Mouse (Mus musculus) heart, embryonic 10.5 days (tissue): ENCODE measurements around the gene Nipal3. TPM values are rescaled to one million over a fixed set of nuclear protein-coding genes. Genes with fewer than 3 reads are reported as not detected.
A peak's percentile ranks its signal among the peaks of the same experiment; 100 is the strongest.

Source experiments
- DNase-seq: peaks from one replicate; pipeline ENCODE4 v3.0.0-alpha.2; 2017; ENCODE audit warnings: low spot score
- H3K27ac ChIP-seq: fragments of 300-500 bp; sonication (generic); 2 replicates; pipeline ENCODE4 v1.5.1; 2016; ENCODE audit warnings: mild to moderate bottlenecking
- H3K27me3 ChIP-seq: fragments of 300-500 bp; sonication (generic); 2 replicates; pipeline ENCODE4 v1.6.1; 2016; ENCODE audit warnings: mild to moderate bottlenecking; ENCODE audit not compliant: poor library complexity, insufficient read depth, severe bottlenecking
- H3K36me3 ChIP-seq: fragments of 300-500 bp; sonication (generic); 2 replicates; pipeline ENCODE4 v1.6.1; 2016; ENCODE audit warnings: mild to moderate bottlenecking, moderate library complexity
- H3K4me1 ChIP-seq: fragments of 300-500 bp; sonication (generic); 2 replicates; pipeline ENCODE4 v1.6.1; 2016; ENCODE audit warnings: mild to moderate bottlenecking
- H3K4me3 ChIP-seq: fragments of 300-500 bp; sonication (generic); 2 replicates; pipeline ENCODE4 v1.5.1; 2016; ENCODE audit warnings: mild to moderate bottlenecking, moderate library complexity
- H3K9me3 ChIP-seq: fragments of 300-500 bp; sonication (generic); 2 replicates; pipeline ENCODE4 v1.6.1; 2016; ENCODE audit warnings: mild to moderate bottlenecking, moderate library complexity
- WGBS: fragments of 180-500 bp; shearing (Covaris S2); methylation state at CpG from one replicate; pipeline ENCODE4 v1.1.7; 2016; 5-methylcytosine and 5-hydroxymethylcytosine counted together
- polyA plus RNA-seq: library from polyadenylated mRNA; unstranded; fragments of >200 nt; fragmentation: Nextera tagmentation; extraction: Ambion mirVana; gene quantifications from 2 replicates; pipeline ENCODE4 v1.2.1, GENCODE M21; 2016

Gene Nipal3
- polyA plus RNA-seq, 1 experiment from 2014 or later: 2.0 TPM

DNA sequence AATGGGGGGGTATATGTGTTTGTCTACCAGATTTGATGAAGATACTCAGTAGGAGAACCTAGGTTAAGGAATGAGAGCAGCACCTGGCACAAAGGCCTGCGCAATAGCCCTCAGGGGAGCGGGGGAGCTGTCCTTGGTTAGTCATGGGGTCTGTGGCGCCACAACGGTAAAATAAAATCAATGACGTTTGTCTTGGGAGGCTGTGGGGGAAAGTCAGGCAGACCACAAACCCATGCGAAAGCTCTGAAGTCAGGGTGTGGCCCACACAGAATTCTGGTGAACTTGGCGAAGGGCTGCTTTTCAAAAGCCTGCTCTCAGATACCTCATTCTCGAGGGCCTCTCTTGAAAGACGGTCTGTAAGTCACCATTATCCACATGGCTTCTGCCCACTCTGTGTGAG, 25.6 kb upstream of the Nipal3 start:
- Histone ChIP-seq H3K9me3 (no peaks in the 10 kb centered on the region), H3K36me3 (no peaks in the 10 kb centered on the region), H3K4me1 (peaks cover 7% of the 10 kb centered on the region; the same call in 1 of the 2 replicates), H3K27me3 (peaks cover 27% of the 10 kb centered on the region; the same call in 1 of the 2 replicates), H3K4me3 (no peak overlapping the region), H3K27ac (no peak overlapping the region)
- DNase-seq: no peak
- 78% methylated on average over 9 of the region's 9 CpGs for WGBS

DNA sequence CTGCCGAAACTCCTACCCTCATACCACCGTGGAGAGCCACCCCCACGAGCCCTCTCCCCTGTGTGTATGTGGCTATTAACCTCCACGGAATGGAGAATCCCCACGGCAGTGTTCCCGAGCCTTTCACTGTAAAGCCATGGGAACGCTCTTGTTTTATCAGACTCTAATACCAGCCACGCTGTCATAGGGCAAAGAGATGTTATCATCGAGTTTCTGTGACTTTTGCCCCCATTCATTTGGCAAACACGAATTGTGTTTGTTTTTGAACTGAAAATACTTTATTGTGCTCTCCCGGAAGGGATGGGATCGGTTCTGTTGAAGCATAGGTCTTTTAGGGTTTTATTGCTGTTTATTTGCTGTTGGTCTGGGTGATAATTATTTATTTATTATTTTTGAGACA, 23.3 kb upstream of the Nipal3 start:
- peaks cover 21% of the 10 kb centered on the region; the same call in 1 of the 2 replicates for H3K27me3 ChIP-seq
- H3K4me1 ChIP-seq: peaks cover 12% of the 10 kb centered on the region; the same call in 1 of the 2 replicates
- no peak overlapping the region for H3K27ac ChIP-seq
- no peaks in the 10 kb centered on the region for H3K36me3 ChIP-seq
- H3K4me3 ChIP-seq: no peak overlapping the region
- H3K9me3 ChIP-seq: no peaks in the 10 kb centered on the region
- DNase-seq: no peak
- WGBS: 86% methylated on average over 12 of the region's 12 CpGs

DNA sequence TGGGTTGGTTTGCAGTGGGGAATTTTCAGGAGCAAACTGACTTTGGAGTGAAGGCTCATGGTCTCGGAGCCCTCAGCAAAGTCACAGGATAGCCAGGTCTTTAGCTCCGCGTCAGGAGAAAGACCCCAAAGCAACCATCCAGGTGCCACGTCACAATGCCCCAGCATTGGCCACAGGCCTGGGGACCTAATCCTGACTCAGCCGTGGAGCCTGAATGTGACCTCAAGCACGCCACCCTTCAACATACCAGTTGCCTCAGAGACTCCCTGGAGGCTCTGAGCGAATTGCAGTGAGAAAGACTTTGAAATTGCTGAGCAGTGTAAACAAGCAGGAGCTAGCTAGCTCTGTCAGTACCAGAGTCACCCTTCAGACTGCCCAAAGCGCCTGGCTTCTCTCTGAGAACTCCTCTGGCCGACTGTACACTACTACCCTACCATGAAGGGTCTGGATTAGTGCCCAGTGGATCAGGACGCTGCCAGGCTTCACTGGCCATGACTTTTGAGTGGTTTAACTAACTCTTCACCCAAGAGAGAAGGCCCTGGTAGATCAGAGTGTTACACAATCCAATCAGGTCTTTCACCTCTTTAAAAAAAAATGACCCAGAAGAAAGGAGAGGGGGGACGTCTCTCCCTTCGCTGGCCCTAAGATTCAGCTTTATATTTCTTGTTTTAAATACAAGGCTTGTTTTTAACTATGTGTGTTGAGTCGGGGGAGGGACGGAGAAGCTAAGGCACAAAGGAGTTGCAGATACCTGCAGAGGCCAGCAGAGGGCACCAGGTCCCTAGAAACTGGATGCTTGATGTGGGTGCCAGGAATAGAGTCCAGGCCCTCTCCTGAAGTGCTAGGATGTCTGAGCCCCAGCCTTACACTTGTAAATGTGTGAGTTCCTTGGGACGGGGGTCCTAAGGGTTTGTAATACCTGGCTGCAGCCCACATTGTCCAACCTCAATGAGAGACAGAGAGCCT, 21.8 kb upstream of the Nipal3 start:
- Histone ChIP-seq H3K9me3 (no peaks in the 10 kb centered on the region), H3K27me3 (peaks cover 24% of the 10 kb centered on the region; the same call in 1 of the 2 replicates), H3K4me3 (no peak overlapping the region), H3K36me3 (no peaks in the 10 kb centered on the region), H3K27ac (no peak overlapping the region), H3K4me1 (peaks cover 12% of the 10 kb centered on the region; the same call in 1 of the 2 replicates)
- WGBS: 50% methylated on average over 15 of the region's 15 CpGs
- DNase-seq: peak; percentile 61

DNA sequence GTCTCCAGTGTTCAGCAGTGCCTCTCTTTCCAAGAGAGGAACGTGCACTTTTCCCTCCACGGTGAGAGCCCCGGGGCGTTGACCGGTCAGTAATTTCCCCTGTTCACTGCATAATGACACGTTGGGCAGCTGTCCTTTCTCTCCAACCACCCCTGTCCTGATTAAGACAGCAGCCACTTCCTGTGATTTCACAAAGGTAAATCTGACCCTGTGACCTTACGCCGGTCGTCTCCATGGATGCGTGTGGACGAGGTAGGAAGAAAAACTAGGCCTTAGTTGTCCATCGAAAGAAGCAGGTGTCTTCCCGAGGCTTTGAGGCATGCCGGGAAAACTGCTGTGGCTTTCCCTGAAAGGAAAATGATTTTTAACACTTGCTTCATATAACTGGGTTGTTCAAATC, 20.1 kb upstream of the Nipal3 start:
- Histone ChIP-seq H3K36me3 (no peaks in the 10 kb centered on the region), H3K27me3 (peaks cover 37% of the 10 kb centered on the region; the same call in 1 of the 2 replicates), H3K9me3 (no peaks in the 10 kb centered on the region), H3K4me3 (no peak overlapping the region), H3K4me1 (peaks cover 12% of the 10 kb centered on the region; the same call in 1 of the 2 replicates), H3K27ac (no peak overlapping the region; the same call in 1 of the 2 replicates)
- WGBS: 64% methylated on average over 14 of the region's 14 CpGs
- no peak for DNase-seq

DNA sequence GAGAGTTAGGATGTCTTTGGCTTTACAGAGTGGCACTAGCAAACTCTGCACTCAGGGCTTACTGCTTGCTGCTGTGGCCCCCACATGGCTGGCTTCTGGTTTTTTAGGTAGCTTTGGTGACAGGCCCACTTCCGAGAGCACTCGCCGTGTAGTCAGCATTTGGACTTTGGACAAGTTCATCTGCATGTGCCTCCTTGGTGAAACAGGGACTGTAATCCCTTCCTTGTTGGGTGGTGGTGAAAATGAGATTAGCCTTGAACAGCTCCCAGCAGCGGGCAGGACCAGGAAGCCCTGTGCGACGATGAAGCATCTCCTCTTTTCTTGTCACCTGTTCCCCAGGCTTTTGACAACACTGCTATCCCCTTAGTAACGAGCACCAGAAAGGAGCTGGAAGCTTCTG, 19.0 kb upstream of the Nipal3 start:
- WGBS: 75% methylated on average over 7 of the region's 7 CpGs
- Histone ChIP-seq H3K4me3 (no peak overlapping the region), H3K27ac (no peak overlapping the region), H3K36me3 (no peaks in the 10 kb centered on the region), H3K4me1 (peaks cover 12% of the 10 kb centered on the region; the same call in 1 of the 2 replicates), H3K27me3 (peaks cover 43% of the 10 kb centered on the region; the same call in 1 of the 2 replicates), H3K9me3 (no peaks in the 10 kb centered on the region)
- DNase-seq: no peak

DNA sequence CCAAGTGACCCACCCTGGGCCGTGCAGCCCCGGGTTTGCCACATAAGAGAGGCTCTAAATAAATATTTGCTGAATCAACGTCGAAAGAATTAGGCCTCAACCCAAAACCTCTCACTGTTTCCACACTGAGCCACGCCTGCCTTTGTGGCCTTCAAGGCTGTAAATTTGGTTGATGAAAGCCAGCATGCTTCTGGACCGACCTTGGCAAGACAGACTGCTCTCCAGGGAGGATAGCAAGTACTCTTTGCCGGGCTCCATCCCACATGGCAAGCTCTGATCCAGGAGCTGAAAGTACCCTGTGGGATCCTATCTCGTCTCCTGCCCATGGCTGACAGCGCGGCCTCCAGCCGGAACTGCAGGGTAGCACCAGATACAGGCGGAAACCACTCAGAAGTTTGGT, 14.7 kb upstream of the Nipal3 start:
- Histone ChIP-seq H3K4me1 (peaks cover 18% of the 10 kb centered on the region), H3K36me3 (no peaks in the 10 kb centered on the region), H3K4me3 (no peak overlapping the region), H3K27me3 (peaks cover 39% of the 10 kb centered on the region; the same call in 1 of the 2 replicates), H3K9me3 (no peaks in the 10 kb centered on the region), H3K27ac (no peak overlapping the region)
- 56% methylated on average over 12 of the region's 12 CpGs for WGBS
- no peak for DNase-seq

DNA sequence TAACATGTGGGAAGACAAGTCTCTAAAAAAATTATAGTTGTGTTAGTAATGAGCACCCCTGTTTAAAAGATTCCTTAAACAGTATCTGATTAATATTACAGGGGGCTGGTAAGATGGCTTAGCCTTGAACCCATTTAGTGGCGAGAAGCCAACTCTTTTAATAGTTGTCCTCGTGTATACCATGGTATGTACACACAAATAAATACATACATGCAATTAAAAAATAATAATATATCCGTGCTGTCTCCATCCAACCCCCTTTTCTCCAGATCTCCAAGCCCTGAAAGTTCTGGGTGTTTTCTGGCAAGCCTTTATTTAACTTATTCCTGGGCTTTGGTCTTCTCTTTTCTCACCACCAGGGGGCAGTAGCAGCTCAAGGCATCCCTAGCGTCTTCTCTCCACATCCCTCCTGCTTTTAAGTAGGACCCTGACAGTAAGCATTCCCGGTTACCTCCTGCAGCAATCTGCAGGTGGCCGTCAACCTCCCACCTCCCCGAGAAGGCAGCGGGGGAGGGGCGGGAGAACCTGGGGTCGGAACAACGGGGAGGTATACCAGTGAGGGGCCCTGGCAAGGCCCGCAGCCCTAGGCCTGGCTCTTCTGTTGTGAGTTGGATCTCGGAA, 13.7 kb upstream of the Nipal3 start:
- Histone ChIP-seq H3K36me3 (no peaks in the 10 kb centered on the region), H3K4me3 (peak overlapping the region; percentile 41; the same call in 1 of the 2 replicates), H3K4me1 (peaks cover 11% of the 10 kb centered on the region), H3K27me3 (peaks cover 39% of the 10 kb centered on the region; the same call in 1 of the 2 replicates), H3K27ac (no peak overlapping the region), H3K9me3 (no peaks in the 10 kb centered on the region)
- no peak for DNase-seq
- 16% methylated on average over 13 of the region's 13 CpGs for WGBS

DNA sequence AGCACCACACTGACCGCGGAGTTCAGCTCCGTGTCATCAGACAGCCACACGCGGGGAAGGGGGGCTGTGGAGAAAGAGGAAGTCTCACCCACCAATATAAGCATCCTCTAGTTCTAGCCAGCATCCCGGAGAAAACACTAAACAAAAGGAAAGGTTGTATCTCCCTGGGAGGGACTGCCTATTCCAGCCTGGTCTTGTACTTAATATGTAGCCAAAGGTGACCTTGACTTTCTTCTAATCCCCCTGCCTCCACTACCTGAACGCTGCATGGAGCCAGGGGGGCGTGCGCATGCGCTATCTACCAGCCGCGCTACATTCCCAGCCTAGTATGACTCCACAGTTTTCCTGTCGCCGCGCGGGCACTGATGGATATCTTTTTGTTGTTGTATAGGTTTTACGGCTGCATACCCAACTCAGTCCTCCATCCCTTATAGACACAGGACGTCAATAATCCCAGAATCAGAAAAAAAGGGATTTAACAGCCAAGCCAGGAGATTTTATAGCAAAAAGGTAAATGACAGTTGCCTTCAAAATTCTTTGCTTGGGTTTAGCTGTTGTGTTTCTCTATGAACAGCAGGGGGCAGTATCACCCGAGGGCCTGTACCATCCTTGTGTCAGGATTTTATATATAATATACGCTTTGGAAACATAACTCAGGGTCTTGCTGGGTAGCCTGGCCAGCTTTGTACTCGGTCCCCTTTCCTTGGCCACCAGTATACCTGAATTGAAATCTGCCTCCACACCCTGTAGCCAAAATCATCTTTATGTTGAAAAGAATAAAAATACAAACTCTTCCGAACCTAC, 12.9 kb upstream of the Nipal3 start:
- peaks cover 11% of the 10 kb centered on the region for H3K4me1 ChIP-seq
- peak overlapping the region; percentile 50 for H3K4me3 ChIP-seq
- peaks cover 33% of the 10 kb centered on the region; the same call in 1 of the 2 replicates for H3K27me3 ChIP-seq
- H3K36me3 ChIP-seq: no peaks in the 10 kb centered on the region
- no peaks in the 10 kb centered on the region for H3K9me3 ChIP-seq
- DNase-seq: peak; percentile 91
- H3K27ac ChIP-seq: peak overlapping the region; percentile 76
- 10% methylated on average over 22 of the region's 22 CpGs for WGBS

DNA sequence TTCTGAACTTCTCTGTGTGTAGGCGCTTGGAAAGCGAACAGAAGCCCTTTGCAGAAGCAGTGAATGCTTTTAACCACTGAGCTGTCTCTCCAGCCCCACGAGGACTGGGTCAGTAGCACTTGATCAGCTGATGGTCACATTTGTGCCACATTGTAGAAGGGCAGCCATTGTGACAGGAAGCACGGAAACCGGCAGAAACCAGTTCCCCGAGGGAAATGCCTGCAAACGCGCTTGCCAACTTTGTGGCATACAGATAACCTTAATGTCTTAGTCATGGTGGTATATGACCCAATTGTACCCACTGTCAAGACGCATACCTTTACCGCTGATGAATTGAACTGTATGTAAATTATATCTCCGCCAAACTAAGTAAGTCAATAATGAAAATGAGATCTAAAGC, 11.0 kb upstream of the Nipal3 start:
- Histone ChIP-seq H3K27ac (no peak overlapping the region), H3K4me1 (peaks cover 11% of the 10 kb centered on the region), H3K27me3 (peaks cover 14% of the 10 kb centered on the region; the same call in 1 of the 2 replicates), H3K36me3 (no peaks in the 10 kb centered on the region), H3K4me3 (no peak overlapping the region), H3K9me3 (no peaks in the 10 kb centered on the region)
- 77% methylated on average over 11 of the region's 11 CpGs for WGBS
- DNase-seq: no peak

DNA sequence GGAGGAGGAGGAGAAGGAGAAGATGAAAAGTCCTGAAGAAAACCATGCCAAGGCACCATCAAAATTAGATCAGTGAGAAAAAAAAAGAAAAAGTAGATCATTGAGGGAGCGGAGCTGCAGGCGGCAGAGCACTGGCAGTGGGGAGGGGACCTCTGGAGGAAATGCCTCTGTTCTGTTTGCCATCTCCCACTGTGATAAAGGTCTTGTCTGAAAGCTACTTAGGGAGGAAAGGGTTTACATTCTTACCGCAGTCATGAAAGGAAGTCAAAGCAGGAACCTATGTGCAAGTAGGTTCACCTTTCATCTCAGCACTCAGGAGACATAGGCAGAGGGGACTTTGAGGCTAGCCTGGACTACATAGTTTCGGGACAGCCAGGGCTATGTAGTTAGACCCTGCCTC, 6.7 kb upstream of the Nipal3 start:
- H3K27me3 ChIP-seq: no peaks in the 10 kb centered on the region
- H3K9me3 ChIP-seq: no peaks in the 10 kb centered on the region
- WGBS: 40% methylated on average over 4 of the region's 4 CpGs
- no peaks in the 10 kb centered on the region for H3K36me3 ChIP-seq
- no peaks in the 10 kb centered on the region for H3K4me1 ChIP-seq
- no peak overlapping the region for H3K27ac ChIP-seq
- no peak overlapping the region for H3K4me3 ChIP-seq
- DNase-seq: no peak

DNA sequence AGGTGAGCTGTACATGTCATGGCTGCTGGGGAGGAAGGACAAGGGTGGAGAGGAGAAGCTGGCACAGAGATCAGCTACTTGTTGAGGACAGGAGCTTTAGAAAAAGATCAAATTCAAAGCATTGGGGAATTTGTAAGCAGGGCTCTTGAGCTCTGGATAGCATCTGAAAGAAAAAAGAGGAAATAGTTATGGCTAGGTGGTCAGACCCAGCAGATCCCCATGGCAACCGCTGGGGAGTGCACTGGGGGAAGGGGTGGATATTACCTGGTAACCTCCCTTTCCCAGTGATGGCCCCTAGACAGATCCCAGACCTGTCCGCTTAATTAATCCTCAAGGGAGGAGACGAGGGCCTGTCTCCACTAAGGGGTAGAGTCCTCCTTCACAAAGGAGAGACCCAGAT, 5.0 kb upstream of the Nipal3 start:
- no peak for DNase-seq
- Histone ChIP-seq H3K36me3 (no peaks in the 10 kb centered on the region), H3K27me3 (no peaks in the 10 kb centered on the region), H3K27ac (no peak overlapping the region), H3K9me3 (no peaks in the 10 kb centered on the region), H3K4me3 (no peak overlapping the region), H3K4me1 (peaks cover 15% of the 10 kb centered on the region)
- WGBS: 74% methylated on average over 3 of the region's 3 CpGs

DNA sequence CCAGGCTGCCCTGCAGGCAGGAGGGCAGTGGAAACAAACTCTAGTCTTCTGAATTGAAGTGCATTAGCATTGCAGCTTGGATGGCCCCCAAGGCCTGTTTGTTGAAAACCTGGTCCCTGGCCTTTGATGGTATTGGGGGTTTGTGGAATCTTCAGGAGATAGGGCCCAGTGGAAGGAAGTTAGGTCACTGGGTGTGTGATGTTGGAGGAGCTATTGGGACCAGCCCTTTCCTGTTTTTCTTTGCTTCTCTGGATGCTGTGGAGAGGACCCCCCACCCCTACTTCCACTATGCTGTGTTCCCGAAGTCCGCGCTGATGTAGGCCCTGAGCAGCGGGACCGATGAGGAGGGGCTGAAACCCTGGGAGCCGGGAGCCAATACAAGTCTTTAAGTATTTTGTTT, 3.3 kb upstream of the Nipal3 start:
- no peak for DNase-seq
- Histone ChIP-seq H3K36me3 (no peaks in the 10 kb centered on the region), H3K9me3 (no peaks in the 10 kb centered on the region), H3K4me3 (no peak overlapping the region), H3K27ac (no peak overlapping the region), H3K4me1 (peaks cover 23% of the 10 kb centered on the region), H3K27me3 (no peaks in the 10 kb centered on the region)
- WGBS: 63% methylated on average over 6 of the region's 6 CpGs
